Mouse (Mus musculus) midbrain, postnatal 0 days (tissue): Measurements from ENCODE around the gene Gm49510. TPM values are rescaled to one million over a fixed set of nuclear protein-coding genes. Genes with fewer than 3 reads are reported as not detected.
A peak's percentile ranks its signal among the peaks of the same experiment; 100 is the strongest.

Experiments used
- ATAC-seq: fragments of 200-750 bp; cut with Nextera tagmentation; 2 replicates; pipeline ENCODE4 v1.8.0; 2017; ENCODE audit warnings: moderate number of reproducible peaks, mild to moderate bottlenecking, moderate TSS enrichment, moderate library complexity; ENCODE audit not compliant: low FRiP score
- DNase-seq: peaks from one replicate; pipeline ENCODE4 v3.0.0-alpha.2; 2015; ENCODE audit warnings: low spot score
- H3K27ac ChIP-seq: fragments of 300-500 bp; sonication (generic); 2 replicates; pipeline ENCODE4 v1.5.1; 2014; ENCODE audit warnings: low read depth, mild to moderate bottlenecking, low read length, mixed read lengths
- H3K27me3 ChIP-seq: fragments of 300-500 bp; sonication (generic); 2 replicates; pipeline ENCODE4 v1.6.1; 2014; ENCODE audit warnings: low read length, control low read depth, mixed read lengths; ENCODE audit not compliant: insufficient read depth
- H3K36me3 ChIP-seq: fragments of 300-500 bp; sonication (generic); 2 replicates; pipeline ENCODE4 v1.6.1; 2014; ENCODE audit warnings: low read length, control low read depth, mixed read lengths; ENCODE audit not compliant: insufficient read depth
- H3K4me1 ChIP-seq: fragments of 300-500 bp; sonication (generic); 2 replicates; pipeline ENCODE4 v1.6.1; 2014; ENCODE audit warnings: mild to moderate bottlenecking, control low read depth, antibody characterized with exemption, low read length, mixed read lengths; ENCODE audit not compliant: insufficient read depth
- H3K4me2 ChIP-seq: fragments of 300-500 bp; sonication (generic); 2 replicates; pipeline ENCODE4 v1.6.1; 2014; ENCODE audit warnings: low read depth, mild to moderate bottlenecking, low read length, mixed read lengths; ENCODE audit not compliant: poor library complexity, severe bottlenecking
- H3K4me3 ChIP-seq: fragments of 300-500 bp; sonication (generic); 2 replicates; pipeline ENCODE4 v1.5.1; 2014; ENCODE audit warnings: low read depth, mild to moderate bottlenecking, low read length, moderate library complexity
- H3K9ac ChIP-seq: fragments of 300-500 bp; sonication (generic); replicated peaks from 2 replicates; pipeline ENCODE4 v1.6.1; 2014; ENCODE audit warnings: mild to moderate bottlenecking, low read length, moderate library complexity, mixed read lengths; ENCODE audit not compliant: poor library complexity, severe bottlenecking
- H3K9me3 ChIP-seq: fragments of 300-500 bp; sonication (generic); 2 replicates; pipeline ENCODE4 v1.6.1; 2016; ENCODE audit warnings: low read length, control low read depth
- CTCF ChIP-seq: IDR thresholded peaks from 2 replicates; pipeline ENCODE4 v1.5.1; 2016; ENCODE audit warnings: antibody characterized with exemption, mild to moderate bottlenecking
- WGBS: fragments of 180-500 bp; shearing (Covaris S2); extraction: QIAGEN DNeasy Blood & Tissue Kit; methylation state at CpG from one replicate; pipeline ENCODE4 v1.1.7; 2014; 5-methylcytosine and 5-hydroxymethylcytosine counted together
- microRNA-seq: library from miRNA; unstranded; fragments of <30 nt; microRNA quantifications from one replicate; pipeline ENCODE4, GENCODE M21; 2016; ENCODE audit warnings: borderline number of aligned reads
- polyA plus RNA-seq: library from polyadenylated mRNA; unstranded; fragments of >200 nt; fragmentation: Nextera tagmentation; extraction: Ambion mirVana; gene quantifications from 2 replicates; pipeline ENCODE4 v1.2.1, GENCODE M21; 2015
- total RNA-seq: library from RNA; depleted of rRNA; stranded (reverse); fragments of >200 nt; gene quantifications from 2 replicates; pipeline ENCODE4 v1.2.3, GENCODE M21; 2014; rRNA removed

Gene Gm49510
- total and polyA plus RNA-seq, 2 experiments from 2014 or later, result 0.17 to 1.7 TPM

GRCm38 (mm10) chr15:78957021-78957420 is 57.6 kb downstream of the Gm49510 start:
- Histone ChIP-seq H3K27me3 (no peaks in the 10 kb centered on the region), H3K9me3 (no peaks in the 10 kb centered on the region), H3K27ac (no peak overlapping the region), H3K4me1 (no peaks in the 10 kb centered on the region), H3K4me3 (no peak overlapping the region), H3K9ac (no peak overlapping the region), H3K4me2 (no peak overlapping the region), H3K36me3 (peaks cover 42% of the 10 kb centered on the region)
- 80% methylated on average over 15 of the region's 15 CpGs for WGBS
- ATAC-seq (no peak), DNase-seq (no peak)
- no peak for TF ChIP-seq CTCF

DNA sequence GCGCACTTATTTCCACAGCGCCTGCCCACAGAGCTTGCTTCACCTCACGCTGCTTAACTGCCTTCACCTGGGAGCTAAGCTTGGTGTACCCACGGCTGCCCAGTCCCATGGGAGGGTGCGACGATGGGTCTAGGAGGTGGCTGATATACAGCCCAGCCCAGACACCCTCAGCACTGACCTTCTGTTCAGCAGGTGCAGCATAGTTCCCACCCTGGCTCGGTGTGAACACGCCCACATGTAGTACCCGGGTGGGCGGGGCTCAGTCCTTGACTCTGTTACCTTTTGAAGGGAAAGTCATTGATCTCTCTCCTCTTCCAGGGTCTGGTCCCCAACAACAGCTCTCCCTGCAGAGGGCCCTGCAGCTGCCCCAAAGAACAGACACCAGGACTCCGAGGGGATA is 60.1 kb downstream of the Gm49510 start:
- Histone ChIP-seq H3K4me1 (no peaks in the 10 kb centered on the region), H3K36me3 (peaks cover 44% of the 10 kb centered on the region), H3K27ac (no peak overlapping the region), H3K4me2 (no peak overlapping the region), H3K4me3 (no peak overlapping the region), H3K9ac (no peak overlapping the region), H3K9me3 (no peaks in the 10 kb centered on the region), H3K27me3 (no peaks in the 10 kb centered on the region)
- DNase-seq (no peak), ATAC-seq (no peak)
- WGBS, result 94% methylated on average over 11 of the region's 11 CpGs
- TF ChIP-seq CTCF, result no peak

GRCm38 (mm10) chr15:78960088-78960487 is 60.6 kb downstream of the Gm49510 start:
- Histone ChIP-seq H3K4me1 (no peaks in the 10 kb centered on the region), H3K27me3 (no peaks in the 10 kb centered on the region), H3K9me3 (no peaks in the 10 kb centered on the region), H3K4me3 (no peak overlapping the region), H3K36me3 (peaks cover 47% of the 10 kb centered on the region), H3K9ac (no peak overlapping the region), H3K27ac (no peak overlapping the region), H3K4me2 (no peak overlapping the region)
- WGBS, result 92% methylated on average over 4 of the region's 4 CpGs
- DNase-seq (no peak), ATAC-seq (no peak)
- TF ChIP-seq CTCF, result no peak

- peak overlapping the region; percentile 59 for H3K27ac ChIP-seq
- no peak overlapping the region for H3K9ac ChIP-seq
- peak; percentile 85 for TF ChIP-seq CTCF
- no peak overlapping the region for H3K4me2 ChIP-seq
- H3K27me3 ChIP-seq, result no peaks in the 10 kb centered on the region
- no peaks in the 10 kb centered on the region for H3K9me3 ChIP-seq
- H3K36me3 ChIP-seq, result peaks cover 60% of the 10 kb centered on the region
- DNase-seq (peak; percentile 79), ATAC-seq (peak; percentile 57; the same call in 1 of the 2 replicates)
- no peaks in the 10 kb centered on the region for H3K4me1 ChIP-seq
- WGBS, result 33% methylated on average over 2 of the region's 2 CpGs
- H3K4me3 ChIP-seq, result no peak overlapping the region
Observed at GRCm38 (mm10) chr15:78962885-78963284, 63.4 kb downstream of the Gm49510 start.

Small RNA genes within 50 kb of the gene (microRNA-seq; reads per million reads assigned to microRNA genes)
- gene Mir6955, result not detected

Other genes starting within 250 kb of the Gm49510 start
- 44.6 and 52.1 TPM in 2 replicates for gene Elfn2, start 180.9 kb upstream of the Gm49510 start, total RNA-seq
- 10.2 and 10.7 TPM in 2 replicates for gene Elfn2, start 180.9 kb upstream of the Gm49510 start, polyA plus RNA-seq
- gene Mfng, start 126.2 kb upstream of the Gm49510 start, total RNA-seq, result 4.6 and 6.9 TPM in 2 replicates
- 7.6 and 8.1 TPM in 2 replicates for gene Mfng, start 126.2 kb upstream of the Gm49510 start, polyA plus RNA-seq
- gene Card10, start 96.6 kb upstream of the Gm49510 start, total RNA-seq, result 0.71 and 1.6 TPM in 2 replicates
- gene Card10, start 96.6 kb upstream of the Gm49510 start, polyA plus RNA-seq, result 2.2 and 2.5 TPM in 2 replicates
- gene Cdc42ep1, start 57.0 kb upstream of the Gm49510 start, total RNA-seq, result 14.1 and 14.9 TPM in 2 replicates
- 14.8 and 14.9 TPM in 2 replicates for gene Cdc42ep1, start 57.0 kb upstream of the Gm49510 start, polyA plus RNA-seq
- not detected in 2 replicates for gene Lgals2, start 44.1 kb upstream of the Gm49510 start, total RNA-seq
- gene Lgals2, start 44.1 kb upstream of the Gm49510 start, polyA plus RNA-seq, result not detected in 2 replicates
- gene Gga1, start 22.5 kb upstream of the Gm49510 start, total RNA-seq, result 37.0 and 42.8 TPM in 2 replicates
- gene Gga1, start 22.5 kb upstream of the Gm49510 start, polyA plus RNA-seq, result 42.4 and 43.4 TPM in 2 replicates
- 4.2 and 4.5 TPM in 2 replicates for gene Sh3bp1, start 101 bp downstream of the Gm49510 start, total RNA-seq
- gene Sh3bp1, start 101 bp downstream of the Gm49510 start, polyA plus RNA-seq, result 4.0 and 4.7 TPM in 2 replicates
- gene Pdxp, start 14.3 kb downstream of the Gm49510 start, total RNA-seq, result 350 and 364 TPM in 2 replicates
- 171 and 181 TPM in 2 replicates for gene Pdxp, start 14.3 kb downstream of the Gm49510 start, polyA plus RNA-seq
- gene Lgals1, start 27.1 kb downstream of the Gm49510 start, total RNA-seq, result 35.4 and 46.2 TPM in 2 replicates
- gene Lgals1, start 27.1 kb downstream of the Gm49510 start, polyA plus RNA-seq, result 69.7 and 76.8 TPM in 2 replicates
- gene Nol12, start 35.3 kb downstream of the Gm49510 start, total RNA-seq, result 8.1 and 17.1 TPM in 2 replicates
- 64.0 and 69.5 TPM in 2 replicates for gene Nol12, start 35.3 kb downstream of the Gm49510 start, polyA plus RNA-seq
- 40.0 and 53.3 TPM in 2 replicates for gene Triobp, start 48.1 kb downstream of the Gm49510 start, total RNA-seq
- gene Triobp, start 48.1 kb downstream of the Gm49510 start, polyA plus RNA-seq, result 24.7 and 28.4 TPM in 2 replicates
- gene H1f0, start 128.8 kb downstream of the Gm49510 start, total RNA-seq, result 132 and 136 TPM in 2 replicates
- gene H1f0, start 128.8 kb downstream of the Gm49510 start, polyA plus RNA-seq, result 135 and 144 TPM in 2 replicates
- gene Galr3, start 142.2 kb downstream of the Gm49510 start, total RNA-seq, result 3.3 and 3.9 TPM in 2 replicates
- 0.25 and 0.32 TPM in 2 replicates for gene Galr3, start 142.2 kb downstream of the Gm49510 start, polyA plus RNA-seq
- 53.5 and 57.5 TPM in 2 replicates for gene Ankrd54, start 163.2 kb downstream of the Gm49510 start, total RNA-seq
- gene Ankrd54, start 163.2 kb downstream of the Gm49510 start, polyA plus RNA-seq, result 44.5 and 45.5 TPM in 2 replicates
- gene Eif3l, start 175.5 kb downstream of the Gm49510 start, total RNA-seq, result 197 and 205 TPM in 2 replicates
- 160 and 168 TPM in 2 replicates for gene Eif3l, start 175.5 kb downstream of the Gm49510 start, polyA plus RNA-seq
- gene Micall1, start 209.2 kb downstream of the Gm49510 start, total RNA-seq, result 33.4 and 35.5 TPM in 2 replicates
- 8.9 and 10.3 TPM in 2 replicates for gene Micall1, start 209.2 kb downstream of the Gm49510 start, polyA plus RNA-seq
- 59.7 and 67.5 TPM in 2 replicates for gene Polr2f, start 241.3 kb downstream of the Gm49510 start, total RNA-seq
- 341 and 344 TPM in 2 replicates for gene Polr2f, start 241.3 kb downstream of the Gm49510 start, polyA plus RNA-seq
- 9.5 and 11.7 TPM in 2 replicates for gene 1700088E04Rik, start 241.6 kb downstream of the Gm49510 start, total RNA-seq
- gene 1700088E04Rik, start 241.6 kb downstream of the Gm49510 start, polyA plus RNA-seq, result 15.9 and 21.6 TPM in 2 replicates